Mouse (Mus musculus): Measurements from ENCODE around the gene Ccdc113.

DNA sequence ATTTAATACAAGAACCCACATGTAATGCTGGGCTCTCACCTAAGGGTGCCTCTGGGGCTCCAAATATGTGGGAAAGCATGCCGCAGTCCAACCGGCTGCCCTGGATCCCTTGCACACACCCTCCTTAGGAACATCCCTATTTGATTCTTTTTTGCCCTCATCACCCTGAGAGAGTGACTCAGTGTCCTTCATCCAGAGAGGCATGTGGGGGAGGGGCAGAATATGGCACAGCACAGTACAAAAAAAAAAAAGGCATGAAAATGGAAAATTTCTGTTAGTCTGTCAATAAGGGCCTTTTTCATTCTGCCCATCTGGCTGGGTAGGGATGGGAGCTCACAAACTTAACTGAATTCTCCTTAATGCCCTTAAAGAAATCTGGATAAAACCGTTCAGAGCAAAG, 36.1 kb upstream of the Ccdc113 start:
- no peak for TF ChIP-seq CTCF (IDR thresholded peaks at IDR 0.05; ENCODE audit: low read depth)
- no peak for TF ChIP-seq EP300 (optimal IDR thresholded peaks at IDR 0.05)
